Mouse (Mus musculus): ENCODE data around the gene Mpp1.

Mpp1 gene

DNA sequence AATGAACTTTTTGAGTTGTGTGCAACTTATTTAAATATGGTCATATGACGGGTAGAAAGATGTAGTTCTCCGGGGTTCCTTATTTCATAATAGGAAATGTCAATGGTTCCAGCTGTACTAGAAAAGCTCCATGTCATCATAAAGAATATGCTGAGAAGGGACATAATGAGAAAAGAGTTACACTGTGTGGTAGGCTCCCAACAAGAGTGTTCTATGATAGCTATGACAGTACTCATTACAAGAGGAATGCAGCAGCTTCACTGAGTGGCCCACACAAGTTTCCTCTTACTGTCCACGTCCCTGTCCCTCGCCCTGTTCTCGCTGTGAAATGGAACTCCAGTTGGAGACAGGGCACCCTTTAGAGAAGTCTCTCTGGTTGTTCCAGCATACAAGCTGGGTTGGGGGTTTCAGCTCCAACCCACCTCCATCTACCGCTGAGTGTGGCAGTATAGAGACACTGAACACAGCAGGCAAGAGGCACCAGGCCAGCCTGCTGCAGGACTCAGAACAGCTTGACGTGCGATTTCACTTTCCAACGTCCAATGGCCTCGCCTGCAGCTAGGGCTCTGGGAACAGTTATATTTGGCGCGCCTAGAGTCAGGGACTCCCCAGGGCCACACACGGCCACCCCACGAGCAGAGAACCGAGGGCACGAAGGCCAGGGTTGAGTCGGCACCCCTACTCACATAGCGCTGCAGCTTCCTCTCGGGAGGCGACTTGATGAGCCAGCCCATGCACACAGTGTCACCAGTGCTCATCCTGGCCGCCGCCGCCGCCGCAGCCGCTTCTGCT lies 46.6 kb downstream of the Mpp1 start:
- DNase-seq = no peak

DNA sequence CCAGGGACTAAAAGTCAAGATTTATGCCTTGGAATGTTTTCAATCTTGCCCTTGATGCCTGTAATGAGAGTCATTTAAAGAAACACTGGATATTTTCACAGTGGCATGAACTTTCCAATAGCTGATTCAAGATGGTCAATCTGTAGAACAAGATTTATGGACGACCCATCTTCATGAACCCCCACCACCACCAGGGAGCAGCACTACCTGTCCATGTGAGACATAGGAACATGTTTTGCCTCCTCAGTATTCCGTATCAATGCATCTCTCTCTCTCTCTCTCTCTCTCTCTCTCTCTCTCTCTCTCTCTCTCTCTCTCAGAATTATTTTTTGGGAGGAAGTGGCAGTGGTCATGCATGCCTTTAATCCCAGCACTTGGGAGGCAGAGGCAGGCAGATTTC lies 48.5 kb downstream of the Mpp1 start:
- no peak for DNase-seq

All from lung, postnatal 4 days (tissue).